Mouse (Mus musculus): ENCODE data around the gene Olfr437. TPM values are rescaled to one million over a fixed set of nuclear protein-coding genes. Genes with fewer than 3 reads are reported as not detected.
"Not testable (repeated sequence)": the region's sequence is repeated elsewhere in the genome, so short reads cannot be mapped to it uniquely, and the experiment has no call there.

Gene Olfr437
- total RNA-seq (2021), result not detected in 2 replicates
- long read RNA-seq, experiment 1, result 0 reads
- long read RNA-seq, experiment 2, result 0 reads

DNA sequence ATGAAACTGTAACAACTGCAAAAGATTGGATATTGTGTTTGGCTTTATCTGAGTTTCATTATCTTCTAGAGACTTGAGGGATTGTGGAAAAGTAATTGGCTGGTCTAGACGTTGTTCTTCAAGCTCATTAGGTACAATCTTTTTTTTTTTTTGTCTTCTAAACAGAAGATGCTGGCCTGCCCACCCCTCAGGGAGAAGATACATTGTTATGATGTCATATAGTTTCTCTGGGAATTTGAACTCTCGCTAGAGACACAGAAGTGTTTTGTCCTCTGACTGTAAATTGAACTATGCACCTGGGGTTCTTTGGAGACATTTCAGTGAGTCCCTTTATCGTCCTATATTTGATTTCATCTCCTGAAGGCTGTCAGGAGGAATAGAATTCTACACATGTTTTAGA, at the start of gene Olfr437:
TSS of gene Olfr437 (plus strand) at position 301 of the 400 bp plus-strand sequence.
- DNase-seq, result no peak

DNA sequence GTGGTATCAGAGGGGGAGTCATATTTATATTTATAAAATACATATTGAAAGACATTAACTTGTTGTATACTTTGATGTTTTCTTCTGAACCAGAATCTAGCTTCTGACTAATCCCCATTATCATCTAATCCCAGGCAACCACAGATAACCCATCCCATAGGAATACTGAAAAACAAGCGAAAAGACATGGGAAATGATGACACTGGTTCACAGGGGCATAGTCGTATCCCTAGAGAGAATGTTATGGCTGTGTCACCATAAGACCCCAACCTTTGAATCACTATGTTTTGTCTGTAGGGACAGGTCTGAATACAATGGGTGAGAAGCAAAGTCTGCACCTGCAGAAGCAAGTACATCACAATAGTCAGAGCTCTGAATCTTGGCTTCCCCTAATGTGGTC, 16.8 kb upstream of the Olfr437 start, which contains the start of gene Olfr237-ps1:
TSS of gene Olfr237-ps1 (plus strand) at position 301 of the 400 bp plus-strand sequence.
- DNase-seq, result not testable (repeated sequence)

DNA sequence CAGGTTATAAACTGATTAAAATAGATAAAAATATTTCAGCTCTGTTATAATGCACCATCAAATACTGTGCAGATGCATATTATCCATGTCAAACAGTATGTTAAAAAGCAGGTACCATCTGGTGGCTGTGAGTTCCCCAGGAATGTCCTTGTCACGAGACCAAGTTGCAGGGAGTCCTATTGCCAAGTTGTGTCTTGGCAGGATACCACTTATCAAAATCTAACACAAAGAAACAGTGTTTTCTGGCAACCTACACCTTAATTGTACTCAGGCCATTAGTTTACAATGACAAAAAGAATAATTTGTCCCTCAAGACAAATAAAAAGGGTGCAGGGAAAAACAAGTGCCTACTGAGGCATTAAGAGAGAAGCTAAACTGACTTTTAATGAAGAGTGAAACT, 3.6 kb upstream of the Olfr437 start:
- DNase-seq, result no peak

DNA sequence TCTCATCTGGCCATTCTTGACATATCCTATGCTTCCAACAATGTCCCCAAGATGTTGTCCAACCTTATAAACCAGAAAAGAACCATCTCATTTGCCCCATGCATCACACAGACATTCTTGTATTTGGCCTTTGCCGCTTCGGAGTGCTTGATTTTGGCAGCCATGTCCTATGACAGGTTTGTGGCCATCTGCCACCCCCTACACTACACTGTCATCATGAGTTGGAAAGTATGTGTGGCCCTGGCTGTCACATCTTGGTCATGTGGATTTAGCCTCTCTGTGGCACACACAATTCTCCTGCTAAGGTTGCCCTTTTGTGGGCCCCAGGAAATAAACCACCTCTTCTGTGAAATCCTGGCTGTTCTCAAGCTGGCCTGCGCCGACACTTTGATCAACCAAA, 4.2 kb downstream of the Olfr437 start:
- no peak for DNase-seq

DNA sequence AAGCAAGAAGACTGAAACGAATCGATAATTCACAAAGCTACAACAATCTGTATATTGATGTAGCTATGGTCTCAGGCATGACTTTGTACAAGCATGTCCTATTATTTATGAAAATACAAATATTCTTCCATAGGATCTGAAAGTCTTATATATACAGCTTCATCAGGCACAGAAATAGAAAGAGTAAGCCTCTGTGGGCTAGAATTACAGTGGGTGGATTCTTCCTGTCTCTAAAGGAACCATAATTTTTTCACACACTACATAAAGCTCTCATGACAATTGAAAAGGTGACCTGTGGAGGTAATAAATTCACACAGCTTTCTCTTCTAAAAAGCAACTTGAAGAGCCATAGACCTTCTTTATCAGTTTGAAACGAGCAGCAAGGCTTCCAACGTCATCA, 8.8 kb downstream of the Olfr437 start, which contains the start of gene Olfr13:
TSS of gene Olfr13 (plus strand) at position 301 of the 400 bp plus-strand sequence.
- DNase-seq, result no peak

DNA sequence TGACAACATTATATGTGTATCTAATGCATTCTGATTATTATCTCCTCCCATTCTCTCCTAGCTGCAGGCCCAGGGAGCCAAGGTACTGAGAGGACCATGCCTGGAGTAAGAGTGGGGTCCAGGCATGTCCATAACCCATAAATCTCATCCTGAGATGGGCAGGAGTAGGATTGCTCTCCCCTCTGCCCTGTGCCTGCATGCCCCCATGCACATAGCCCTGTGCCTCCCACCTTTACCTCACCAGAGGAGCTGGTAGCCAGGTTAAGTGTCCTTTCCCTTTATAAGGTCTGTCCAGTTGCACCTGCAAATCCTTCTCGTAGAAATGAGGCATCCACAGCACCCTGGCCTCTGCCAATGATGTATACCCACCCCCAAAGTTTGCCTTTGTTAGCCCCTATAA, 15.0 kb downstream of the Olfr437 start:
- no peak for DNase-seq

DNA sequence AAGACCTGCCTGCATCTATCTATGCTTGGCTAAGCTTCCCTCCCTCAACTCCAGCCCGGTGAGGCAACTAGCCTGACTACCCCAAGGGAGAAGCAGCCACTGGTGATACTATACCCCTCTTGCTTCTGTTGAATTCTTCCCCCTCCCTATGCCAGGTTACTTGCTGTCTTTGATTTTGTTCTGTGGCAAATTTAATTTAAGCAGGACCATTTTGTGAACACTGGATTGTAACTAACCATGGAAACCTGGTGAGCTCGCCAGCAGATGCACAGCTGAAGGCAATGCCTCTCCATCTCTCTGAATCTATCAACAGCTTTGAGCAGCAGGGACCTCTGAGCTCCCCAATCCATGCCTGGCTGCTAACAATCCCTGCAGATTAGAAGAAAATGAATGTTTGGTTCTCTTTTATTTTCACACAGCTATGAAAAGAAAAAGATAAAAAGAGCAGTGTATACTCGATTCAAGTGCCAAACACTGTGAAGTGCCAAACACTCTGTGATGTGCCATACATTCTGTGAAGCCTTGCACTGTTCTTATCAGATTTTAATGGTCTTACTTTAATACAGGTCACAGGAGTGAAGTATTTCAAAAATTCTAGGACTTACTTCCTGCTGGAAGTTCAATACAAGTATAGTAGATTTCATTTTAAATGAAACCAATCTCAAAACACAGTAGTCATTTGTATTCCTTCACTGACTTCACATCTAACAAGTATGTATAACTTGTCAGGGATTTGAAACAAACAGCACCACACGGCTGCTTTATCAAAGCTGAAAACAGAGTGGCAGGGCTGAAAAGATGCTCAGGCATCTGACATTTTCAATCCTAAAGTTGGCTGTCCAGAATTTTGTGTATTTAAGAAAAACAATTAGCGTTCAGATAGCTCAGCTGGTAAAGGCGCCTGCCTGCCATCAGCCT, 15.8 kb downstream of the Olfr437 start:
- no peak for DNase-seq

DNA sequence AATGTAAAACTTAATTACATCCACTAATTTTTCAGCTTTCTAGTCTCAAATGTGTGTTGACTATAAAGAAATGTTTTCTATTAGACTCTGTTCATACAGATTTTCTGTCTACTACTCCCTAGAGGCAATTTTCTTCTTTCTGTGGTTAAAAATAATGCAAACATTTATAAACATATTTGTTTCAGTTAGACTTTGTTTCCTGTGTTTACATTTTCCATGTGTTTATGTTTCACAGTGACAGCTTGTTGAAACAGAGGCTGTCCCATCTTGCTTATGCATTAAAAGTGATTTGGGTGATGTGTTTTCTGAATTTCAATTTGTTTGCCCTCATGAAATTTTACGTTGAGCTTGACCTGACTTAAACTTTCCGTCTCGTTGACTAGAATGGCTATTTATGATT, 27.9 kb downstream of the Olfr437 start:
- DNase-seq, result no peak

DNA sequence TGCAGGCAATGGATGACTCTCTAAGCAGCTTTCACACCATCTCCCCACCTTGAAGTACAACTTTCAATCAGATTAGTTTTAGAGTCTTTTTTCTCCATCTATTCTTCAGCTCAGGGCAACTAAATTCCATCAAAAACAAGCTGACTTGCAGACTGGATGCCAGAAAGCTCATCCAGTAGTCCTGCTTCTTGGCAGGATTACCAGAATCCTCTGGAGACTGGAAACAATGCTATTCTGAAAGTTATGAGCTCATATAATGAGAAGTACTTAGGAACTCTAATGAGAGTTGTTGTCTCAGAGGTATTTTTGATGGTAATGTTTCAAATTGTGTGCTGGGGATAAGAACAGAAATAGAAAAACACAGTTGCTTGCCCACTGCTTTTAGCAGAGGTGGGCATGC, 33.7 kb downstream of the Olfr437 start, which contains the start of gene Olfr435:
TSS of gene Olfr435 (plus strand) at position 366 of the 400 bp plus-strand sequence.
- no peak for DNase-seq

DNA sequence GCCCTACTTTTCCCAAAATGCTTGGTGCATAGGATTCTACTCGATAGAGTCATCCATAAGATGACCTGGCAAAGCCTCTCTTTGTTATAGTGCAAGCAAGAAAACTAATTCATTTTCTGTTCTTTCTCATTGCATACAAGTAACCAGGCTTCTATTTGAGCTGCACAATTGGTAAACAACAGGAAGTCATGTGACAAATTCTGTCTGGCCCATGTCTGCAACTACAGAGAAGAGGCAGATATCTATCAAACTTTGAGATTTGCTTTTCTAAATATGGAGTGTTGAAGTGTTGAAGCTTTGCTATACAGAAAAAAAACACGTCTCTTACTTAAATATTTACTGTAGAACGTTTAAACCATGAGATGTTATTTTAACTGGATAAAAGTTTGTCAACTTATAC, 35.0 kb downstream of the Olfr437 start:
- DNase-seq, result no peak

DNA sequence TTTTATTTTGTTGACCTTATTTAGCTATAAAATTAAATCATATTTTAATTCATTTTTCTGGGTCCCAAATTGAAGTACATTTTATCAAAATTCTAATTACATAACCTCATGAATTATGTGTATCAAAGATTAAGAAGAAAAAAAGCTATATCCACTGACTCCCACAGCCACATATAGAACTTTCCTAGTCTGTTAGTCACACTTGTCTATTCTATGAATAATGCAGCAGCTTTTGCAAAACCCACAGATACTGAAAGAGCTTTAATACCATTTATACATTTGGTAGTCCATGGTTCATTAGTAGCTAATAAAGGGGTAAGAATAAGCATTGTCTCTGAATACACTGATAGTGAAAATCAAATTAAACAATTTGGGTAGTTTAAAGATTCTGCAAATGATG, 39.7 kb downstream of the Olfr437 start:
- DNase-seq, result no peak

DNA sequence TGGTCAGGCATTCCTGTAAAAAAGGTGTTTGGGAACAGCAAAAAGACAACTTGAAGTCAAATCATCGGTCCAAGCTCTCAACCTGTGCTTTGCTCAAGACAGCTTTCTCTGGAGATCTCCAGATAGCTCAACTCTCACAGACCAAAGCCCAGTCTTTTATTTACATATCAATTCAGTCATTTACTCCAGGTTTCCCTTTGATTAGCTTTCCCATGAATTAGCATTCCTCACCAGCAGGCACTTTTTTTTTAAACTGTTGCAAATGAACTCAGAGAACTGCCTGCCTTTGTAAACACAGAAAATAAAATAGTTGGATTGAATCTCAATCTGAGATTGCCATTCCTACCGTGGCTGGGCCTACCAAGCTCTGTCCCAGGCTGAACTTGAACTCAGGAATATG, 42.3 kb downstream of the Olfr437 start:
- no peak for DNase-seq

DNA sequence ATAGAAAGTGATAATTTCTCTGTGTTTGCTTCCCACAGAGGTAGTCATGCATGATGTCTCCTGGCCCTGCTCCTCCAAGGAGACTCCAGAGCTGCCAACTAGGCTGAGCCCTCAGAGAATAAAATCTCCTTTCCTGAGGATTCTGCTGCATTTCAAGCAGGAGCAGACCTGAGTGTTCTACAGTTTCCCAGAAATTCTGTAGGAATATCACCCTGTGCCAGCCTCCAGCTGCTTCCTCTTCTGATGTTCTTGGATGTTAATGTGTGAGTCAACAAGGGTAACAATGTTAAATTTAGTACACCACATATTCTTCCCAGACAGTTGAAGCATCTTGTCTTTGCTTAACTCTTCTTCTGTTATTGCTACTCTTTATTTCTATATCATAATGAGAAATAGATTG, 49.8 kb downstream of the Olfr437 start, which contains the start of gene Olfr434:
TSS of gene Olfr434 (plus strand) at position 149 of the 400 bp plus-strand sequence.
- DNase-seq, result not testable (repeated sequence)

Other genes with a start within 250 kb of the Olfr437 start
- gene Olfr446, start 241.9 kb upstream of the Olfr437 start, total RNA-seq (2021), result not detected in 2 replicates
- not detected in 2 replicates for gene Olfr444, start 214.2 kb upstream of the Olfr437 start, total RNA-seq (2021)
- gene Olfr441, start 56.9 kb upstream of the Olfr437 start, total RNA-seq (2021), result not detected in 2 replicates
- gene Olfr237-ps1, start 16.7 kb upstream of the Olfr437 start, total RNA-seq (2021), result not detected in 2 replicates
- gene Olfr13, start 8.9 kb downstream of the Olfr437 start, total RNA-seq (2021), result not detected in 2 replicates
- gene Olfr435, start 33.9 kb downstream of the Olfr437 start, total RNA-seq (2021), result not detected in 2 replicates
- not detected in 2 replicates for gene Olfr434, start 49.7 kb downstream of the Olfr437 start, total RNA-seq (2021)
- gene Olfr47, start 68.2 kb downstream of the Olfr437 start, total RNA-seq (2021), result not detected in 2 replicates
- gene Arhgef5, start 102.3 kb downstream of the Olfr437 start, total RNA-seq (2021), result 12.4 and 15.2 TPM in 2 replicates
- gene Nobox, start 146.3 kb downstream of the Olfr437 start, total RNA-seq (2021), result not detected in 2 replicates

Measured in adrenal gland, postnatal 14 days (tissue).